Mouse (Mus musculus): ENCODE results near the gene Git1. TPM values are rescaled to one million over a fixed set of nuclear protein-coding genes. Genes with fewer than 3 reads are reported as not detected.

Git1 gene
- total RNA-seq (2021) (10 to 100 TPM; 53.3 to 59.4 TPM), polyA plus RNA-seq (2012; rRNA removed) (52.3 and 54.0 TPM in 2 replicates)
- long read RNA-seq, transcript Git1-202 (19 exons, 3,476 nt), result major isoform, 61 of 82 reads
- long read RNA-seq, partial matches to known transcripts, result 16 of 82 reads
- long read RNA-seq, other reads (novel, unspliced or antisense), result 2 of 82 reads

DNA sequence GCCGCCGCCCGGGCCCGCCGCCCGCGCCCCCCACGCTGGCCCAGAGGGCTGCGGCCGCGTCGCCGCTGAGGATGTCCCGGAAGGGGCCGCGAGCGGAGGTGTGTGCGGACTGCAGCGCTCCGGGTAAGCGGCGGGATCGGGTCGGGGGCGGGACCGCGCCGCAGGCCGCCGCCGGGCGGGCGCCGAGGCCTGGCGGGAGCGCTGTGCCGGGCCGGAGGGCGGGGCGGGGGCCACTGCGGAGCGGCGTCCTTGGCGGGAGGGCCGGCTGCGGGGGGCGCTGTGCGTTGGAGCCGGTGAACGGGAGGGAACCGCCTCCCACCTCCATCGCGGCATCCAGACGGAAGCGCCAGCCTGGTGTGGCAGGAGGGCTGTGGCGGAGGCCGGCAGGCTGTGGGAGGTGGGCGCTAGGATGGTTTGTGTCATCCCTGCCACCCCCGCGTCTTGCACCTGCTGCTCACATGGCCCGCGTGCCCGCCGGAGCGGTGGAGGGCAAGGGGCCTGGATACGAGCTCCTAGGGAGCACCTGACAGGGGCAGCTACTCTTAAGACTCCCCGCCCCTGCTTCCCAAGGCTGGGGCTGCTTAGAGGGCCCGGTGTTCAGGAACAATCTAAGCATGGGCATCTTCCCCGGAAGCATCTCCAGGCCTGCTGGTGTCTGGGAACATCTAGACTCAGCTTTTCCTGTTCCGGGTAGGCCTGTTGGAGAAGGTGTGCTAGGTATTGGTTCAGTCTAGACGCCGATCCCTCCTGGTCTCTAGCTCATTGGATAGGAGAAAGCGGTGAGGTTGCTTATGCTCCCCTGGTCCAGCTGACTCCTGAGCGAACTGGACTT is at the start of gene Git1:
TSS of gene Git1 (plus strand) at position 51 of the 832 bp plus-strand sequence.
- peaks cover 32% of the 10 kb centered on the region for H3K4me1 ChIP-seq (ENCODE audit: control insufficient read depth, insufficient read depth, low read length)
- H3K4me3 ChIP-seq, result peak within 1 kb of the TSS; percentile 71
- H3K27me3 ChIP-seq (ENCODE audit: control insufficient read depth, insufficient read depth, low read length), result no peaks in the 10 kb centered on the region
- TF ChIP-seq CTCF (IDR thresholded peaks at IDR 0.05) (0 out of 2 replicates have a peak, but pooled peaks have one; percentile 10), POLR2A (IDR thresholded peaks at IDR 0.05; ENCODE audit: insufficient read depth, low read depth, low read length) (no peak)
- peak; percentile 71 to 74 for DNase-seq
- H3K9ac ChIP-seq (ENCODE audit: low read depth, low read length), result peak within 1 kb of the TSS; percentile 93
- peak within 1 kb of the TSS; percentile 96 for H3K27ac ChIP-seq
- intact Hi-C loops (cut with DNase I), result loop anchor here (2.0 to 10.0 kb wide), 4 partner anchors 114 to 311 kb away; partner anchors contain the start of genes Ssh2 and Taok1
- 2% methylated on average over 73 of the region's 74 CpGs for WGBS
- H3K36me3 ChIP-seq (ENCODE audit: control insufficient read depth, insufficient read depth, low read length), result no peaks in the 10 kb centered on the region; the same call in none of the 2 replicates
- peaks cover 7% of the 10 kb centered on the region for H3K79me2 ChIP-seq (replicated peaks; ENCODE audit: control insufficient read depth, insufficient read depth, low read length)

DNA sequence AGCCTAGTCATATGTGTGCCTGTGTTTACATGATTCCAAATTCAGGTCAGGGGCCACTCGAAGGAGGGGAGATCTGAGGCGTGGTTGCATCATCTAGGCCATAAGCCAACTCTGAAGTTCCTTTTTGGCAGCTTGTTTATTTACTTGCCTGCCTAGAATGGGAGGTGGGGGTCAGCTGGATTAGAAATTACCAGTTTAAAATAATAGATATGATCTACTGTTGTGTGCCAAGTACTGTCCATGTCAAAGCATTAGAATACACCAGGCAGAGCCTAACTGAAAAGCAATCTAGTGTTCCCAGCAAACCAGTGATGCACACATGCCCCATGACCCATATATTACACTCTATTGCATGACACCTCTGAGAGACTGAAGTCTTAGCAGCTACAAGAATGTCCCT is 48.4 kb upstream of the Git1 start:
- intact Hi-C loops (cut with DNase I), result loop anchor here (5.0 kb wide), 2 partner anchors 78 to 228 kb away; partner anchors contain the start of gene Ssh2
- DNase-seq, result peak; percentile 64 to 82
- no peak for TF ChIP-seq CTCF (IDR thresholded peaks at IDR 0.05)
- peak; percentile 94; the same call in 1 of the 2 replicates for TF ChIP-seq EP300 (IDR thresholded peaks at IDR 0.05; ENCODE audit: insufficient read depth, low read depth, low read length)
- TF ChIP-seq POLR2A (IDR thresholded peaks at IDR 0.05; ENCODE audit: insufficient read depth, low read depth, low read length), result 0 out of 2 replicates have a peak, but pooled peaks have one; percentile 20
- Histone ChIP-seq H3K36me3 (ENCODE audit: control insufficient read depth, insufficient read depth, low read length) (peaks cover 82% of the 10 kb centered on the region), H3K4me3 (no peak overlapping the region), H3K9ac (ENCODE audit: low read depth, low read length) (no peak overlapping the region), H3K79me2 (replicated peaks; ENCODE audit: control insufficient read depth, insufficient read depth, low read length) (no peaks in the 10 kb centered on the region), H3K27ac (peak overlapping the region; percentile 88), H3K4me1 (ENCODE audit: control insufficient read depth, insufficient read depth, low read length) (peaks cover 54% of the 10 kb centered on the region), H3K27me3 (ENCODE audit: control insufficient read depth, insufficient read depth, low read length) (no peaks in the 10 kb centered on the region)
- 1% methylated on average over 2 of the region's 2 CpGs for WGBS

DNA sequence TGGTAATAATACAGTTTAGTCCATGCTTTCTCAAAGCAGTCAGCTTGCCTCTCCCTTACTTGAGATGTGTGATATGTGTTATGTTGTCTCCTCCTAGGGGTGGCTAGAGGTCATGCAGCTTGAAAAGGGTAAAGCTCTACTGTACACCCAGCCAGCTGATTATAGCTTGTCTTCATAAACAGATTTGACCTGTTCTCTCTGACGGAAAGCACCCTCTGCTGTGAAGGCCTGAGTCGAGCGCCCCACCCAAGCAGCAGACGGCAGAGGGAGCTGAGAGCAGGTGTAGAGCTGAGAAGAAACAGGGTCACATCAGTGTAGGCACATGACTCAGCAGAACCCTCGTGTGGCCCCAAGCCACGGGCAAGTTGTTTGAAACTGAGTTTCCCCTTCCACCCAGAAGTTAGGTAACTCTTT is 46.7 kb upstream of the Git1 start:
- peak overlapping the region; percentile 50 for H3K9ac ChIP-seq (ENCODE audit: low read depth, low read length)
- WGBS, result 13% methylated on average over 6 of the region's 6 CpGs
- peaks cover 43% of the 10 kb centered on the region for H3K4me1 ChIP-seq (ENCODE audit: control insufficient read depth, insufficient read depth, low read length)
- H3K4me3 ChIP-seq, result no peak overlapping the region
- peak overlapping the region; percentile 88 for H3K27ac ChIP-seq
- no peaks in the 10 kb centered on the region for H3K27me3 ChIP-seq (ENCODE audit: control insufficient read depth, insufficient read depth, low read length)
- TF ChIP-seq EP300 (IDR thresholded peaks at IDR 0.05; ENCODE audit: insufficient read depth, low read depth, low read length) (peak; percentile 93), POLR2A (IDR thresholded peaks at IDR 0.05; ENCODE audit: insufficient read depth, low read depth, low read length) (0 out of 2 replicates have a peak, but pooled peaks have one; percentile 26), CTCF (IDR thresholded peaks at IDR 0.05) (peak; percentile 91)
- intact Hi-C loops (cut with DNase I), result loop anchor here (1.0 to 5.0 kb wide), 3 partner anchors 98 to 229 kb away; partner anchors contain the start of gene Ssh2
- peak; percentile 76 to 83 for DNase-seq
- peaks cover 2% of the 10 kb centered on the region; the same call in 1 of the 2 replicates for H3K79me2 ChIP-seq (replicated peaks; ENCODE audit: control insufficient read depth, insufficient read depth, low read length)
- H3K36me3 ChIP-seq (ENCODE audit: control insufficient read depth, insufficient read depth, low read length), result peaks cover 77% of the 10 kb centered on the region

DNA sequence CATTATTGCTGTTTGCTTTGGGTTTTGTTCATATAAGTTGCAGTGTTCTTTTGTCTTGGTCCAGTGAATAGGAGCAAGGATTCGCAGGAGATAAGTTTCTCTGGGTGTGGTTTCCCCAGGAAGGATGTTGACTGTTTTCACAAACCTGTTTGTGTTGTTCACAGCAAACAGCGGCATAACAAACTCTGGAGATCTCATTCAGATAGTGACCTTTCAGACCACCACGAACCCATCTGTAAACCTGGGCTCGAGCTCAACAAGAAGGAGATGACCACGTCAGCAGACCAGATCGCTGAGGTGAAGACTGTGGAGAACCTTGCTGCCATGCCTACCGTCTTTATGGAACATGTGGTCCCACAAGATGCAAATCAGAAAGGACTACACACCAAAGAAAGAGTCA is 44.1 kb upstream of the Git1 start:
- peaks cover 2% of the 10 kb centered on the region; the same call in 1 of the 2 replicates for H3K79me2 ChIP-seq (replicated peaks; ENCODE audit: control insufficient read depth, insufficient read depth, low read length)
- H3K27ac ChIP-seq, result peak overlapping the region; percentile 79
- H3K4me3 ChIP-seq, result peak overlapping the region; percentile 36
- intact Hi-C loops (cut with DNase I), result loop anchor here (2.0 to 5.0 kb wide), 2 partner anchors 14 to 232 kb away; partner anchors contain the start of genes Coro6 and Ssh2
- no peak overlapping the region for H3K9ac ChIP-seq (ENCODE audit: low read depth, low read length)
- TF ChIP-seq EP300 (IDR thresholded peaks at IDR 0.05; ENCODE audit: insufficient read depth, low read depth, low read length) (peak; percentile 69; the same call in 1 of the 2 replicates), CTCF (IDR thresholded peaks at IDR 0.05) (no peak), POLR2A (IDR thresholded peaks at IDR 0.05; ENCODE audit: insufficient read depth, low read depth, low read length) (peak; percentile 38; the same call in 1 of the 2 replicates)
- WGBS, result 52% methylated on average over 7 of the region's 7 CpGs
- H3K36me3 ChIP-seq (ENCODE audit: control insufficient read depth, insufficient read depth, low read length), result peaks cover 58% of the 10 kb centered on the region
- peaks cover 21% of the 10 kb centered on the region for H3K4me1 ChIP-seq (ENCODE audit: control insufficient read depth, insufficient read depth, low read length)
- H3K27me3 ChIP-seq (ENCODE audit: control insufficient read depth, insufficient read depth, low read length), result no peaks in the 10 kb centered on the region
- DNase-seq, result peak; percentile 44 to 49

DNA sequence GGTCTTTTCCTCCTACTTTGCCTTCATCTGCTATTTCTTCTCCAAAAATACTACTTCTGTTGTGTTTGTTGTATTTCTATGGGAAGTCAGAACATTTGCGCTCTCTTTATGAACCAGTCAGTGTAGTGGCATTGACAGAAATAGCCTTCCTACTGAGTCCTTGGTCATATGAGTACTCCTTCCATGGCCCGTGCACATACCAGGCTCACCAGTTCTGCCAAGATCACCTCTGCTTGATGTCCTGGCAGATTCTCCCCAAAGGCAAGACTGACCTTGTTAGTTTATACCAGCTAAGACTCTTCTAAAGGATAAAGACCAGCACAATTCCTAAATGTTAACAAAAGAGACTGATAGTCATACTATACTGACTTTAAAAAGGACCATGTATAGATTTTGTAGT is 41.7 kb upstream of the Git1 start:
- peaks cover 9% of the 10 kb centered on the region for H3K4me1 ChIP-seq (ENCODE audit: control insufficient read depth, insufficient read depth, low read length)
- H3K9ac ChIP-seq (ENCODE audit: low read depth, low read length), result no peak overlapping the region
- WGBS, result 60% methylated on average over 2 of the region's 2 CpGs
- peak overlapping the region; percentile 79 for H3K27ac ChIP-seq
- peaks cover 42% of the 10 kb centered on the region for H3K36me3 ChIP-seq (ENCODE audit: control insufficient read depth, insufficient read depth, low read length)
- peaks cover 2% of the 10 kb centered on the region; the same call in 1 of the 2 replicates for H3K79me2 ChIP-seq (replicated peaks; ENCODE audit: control insufficient read depth, insufficient read depth, low read length)
- H3K27me3 ChIP-seq (ENCODE audit: control insufficient read depth, insufficient read depth, low read length), result no peaks in the 10 kb centered on the region
- no peak for DNase-seq
- H3K4me3 ChIP-seq, result peak overlapping the region; percentile 36
- TF ChIP-seq EP300 (IDR thresholded peaks at IDR 0.05; ENCODE audit: insufficient read depth, low read depth, low read length) (peak; percentile 81), CTCF (IDR thresholded peaks at IDR 0.05) (no peak)
- intact Hi-C loops (cut with DNase I), result no loop called here
